Mouse (Mus musculus): ENCODE measurements around the gene Gpr173. TPM values are rescaled to one million over a fixed set of nuclear protein-coding genes. Genes with fewer than 3 reads are reported as not detected.

Gene Gpr173
- polyA plus RNA-seq, 1 experiment = not detected

DNA sequence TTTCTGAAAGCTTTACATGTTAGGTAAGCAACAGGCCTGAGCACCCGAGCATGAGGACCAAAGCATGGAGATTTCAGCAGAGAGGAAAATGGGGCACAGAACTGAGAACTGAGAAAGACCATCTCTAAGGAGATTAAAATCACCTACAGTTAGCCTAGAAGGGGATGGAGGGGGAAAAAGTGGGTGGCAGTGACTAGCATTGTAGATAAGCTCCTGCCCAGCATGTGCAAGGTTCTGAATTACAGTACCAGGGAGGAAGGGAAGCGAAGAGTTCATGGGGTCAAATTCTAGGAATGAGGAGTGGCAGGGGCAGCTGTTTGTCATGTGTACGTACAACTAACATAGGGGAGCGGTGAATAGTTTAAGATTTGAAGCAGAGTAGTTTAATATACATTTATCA is 48.0 kb downstream of the Gpr173 start:
- Histone ChIP-seq H3K4me1 (ENCODE audit: control insufficient read depth) (peaks cover 6% of the 10 kb centered on the region), H3K9me3 (ENCODE audit: control insufficient read depth, low read length) (no peaks in the 10 kb centered on the region), H3K4me3 (replicated peaks) (no peak overlapping the region), H3K36me3 (ENCODE audit: control insufficient read depth) (peaks cover 5% of the 10 kb centered on the region), H3K27me3 (ENCODE audit: control insufficient read depth) (no peaks in the 10 kb centered on the region)
- no peak for TF ChIP-seq TAL1 (IDR thresholded peaks at IDR 0.05; ENCODE audit: low read length)
- no peak for TF ChIP-seq GATA1 (IDR thresholded peaks at IDR 0.05; ENCODE audit: low read length)

DNA sequence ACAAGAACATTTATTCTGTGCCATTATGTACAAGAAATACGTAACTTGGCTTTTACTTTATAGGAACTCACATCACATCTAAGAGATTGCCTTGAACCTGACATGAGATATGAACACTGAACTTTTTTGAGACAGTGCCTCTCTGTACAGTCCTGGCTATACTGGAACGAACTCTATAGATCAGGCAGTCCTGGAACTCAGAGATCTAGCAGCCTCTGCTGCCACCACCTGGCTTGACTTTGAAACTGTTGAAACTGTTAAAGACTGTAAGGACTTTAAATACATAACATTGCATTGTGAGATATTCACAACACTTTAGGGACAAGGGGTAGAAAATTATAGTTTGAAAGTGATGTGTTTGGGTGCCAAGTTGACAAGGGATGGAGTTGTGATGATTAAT is 60.6 kb downstream of the Gpr173 start:
- no peak overlapping the region for H3K4me3 ChIP-seq (replicated peaks)
- H3K9me3 ChIP-seq (ENCODE audit: control insufficient read depth, low read length) = no peaks in the 10 kb centered on the region
- TF ChIP-seq GATA1 (IDR thresholded peaks at IDR 0.05; ENCODE audit: low read length) (no peak), TAL1 (IDR thresholded peaks at IDR 0.05; ENCODE audit: low read length) (no peak)
- peaks cover 40% of the 10 kb centered on the region for H3K4me1 ChIP-seq (ENCODE audit: control insufficient read depth)
- H3K36me3 ChIP-seq (ENCODE audit: control insufficient read depth) = peaks cover 3% of the 10 kb centered on the region
- no peaks in the 10 kb centered on the region for H3K27me3 ChIP-seq (ENCODE audit: control insufficient read depth)

DNA sequence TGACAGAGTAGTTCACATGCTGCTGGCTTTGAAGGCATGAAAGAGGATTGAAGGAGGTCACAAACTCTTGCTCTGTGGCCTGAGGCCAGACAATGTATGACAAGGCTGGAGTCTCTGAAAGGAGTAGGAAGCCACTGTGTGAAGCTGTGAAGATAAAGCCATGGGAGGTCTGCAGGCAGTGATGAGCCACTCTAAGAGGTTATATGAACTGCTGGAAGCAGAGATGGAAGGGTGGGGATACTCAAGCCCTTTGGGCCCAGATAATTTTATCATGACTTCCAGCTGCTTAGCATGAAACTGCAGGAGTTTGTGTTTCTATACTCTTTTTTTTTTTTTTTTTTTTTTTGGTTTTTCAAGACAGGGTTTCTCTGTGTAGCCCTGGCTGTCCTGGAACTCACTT is 61.1 kb downstream of the Gpr173 start:
- TF ChIP-seq GATA1 (IDR thresholded peaks at IDR 0.05; ENCODE audit: low read length) (peak; percentile 76), TAL1 (IDR thresholded peaks at IDR 0.05; ENCODE audit: low read length) (peak; percentile 79)
- Histone ChIP-seq H3K27me3 (ENCODE audit: control insufficient read depth) (no peaks in the 10 kb centered on the region), H3K36me3 (ENCODE audit: control insufficient read depth) (peaks cover 3% of the 10 kb centered on the region)

DNA sequence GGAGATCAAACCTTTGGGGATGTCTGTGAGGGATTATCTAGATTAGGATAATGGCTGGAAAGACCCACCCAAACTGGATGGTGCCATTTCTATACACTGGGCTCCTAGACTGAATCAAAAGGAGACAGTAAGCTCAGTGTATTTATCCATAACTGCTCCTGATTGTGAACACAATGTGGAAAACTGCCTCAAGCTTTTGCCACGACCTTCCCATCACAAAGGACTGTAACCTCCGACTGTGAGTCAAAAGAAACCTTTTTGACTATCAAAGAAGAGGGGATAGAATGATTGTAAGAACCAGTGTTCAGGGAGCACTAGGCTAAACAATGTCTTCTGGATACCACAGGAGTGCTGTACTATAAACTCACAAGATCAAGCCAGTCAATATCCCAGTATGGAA is 62.3 kb downstream of the Gpr173 start:
- no peak for TF ChIP-seq GATA1 (IDR thresholded peaks at IDR 0.05; ENCODE audit: low read length)
- no peak for TF ChIP-seq TAL1 (IDR thresholded peaks at IDR 0.05; ENCODE audit: low read length)
- Histone ChIP-seq H3K4me1 (ENCODE audit: control insufficient read depth) (peaks cover 40% of the 10 kb centered on the region), H3K27me3 (ENCODE audit: control insufficient read depth) (peaks cover 2% of the 10 kb centered on the region; the same call in 1 of the 2 replicates), H3K9me3 (ENCODE audit: control insufficient read depth, low read length) (no peaks in the 10 kb centered on the region), H3K36me3 (ENCODE audit: control insufficient read depth) (peaks cover 3% of the 10 kb centered on the region), H3K4me3 (replicated peaks) (no peak overlapping the region)

More for the DNA sequence above, 61.1 kb downstream of the Gpr173 start:
- Histone ChIP-seq H3K4me3 (replicated peaks) (no peak overlapping the region), H3K9me3 (ENCODE audit: control insufficient read depth, low read length) (no peaks in the 10 kb centered on the region), H3K4me1 (ENCODE audit: control insufficient read depth) (peaks cover 40% of the 10 kb centered on the region)

Other genes starting within 250 kb of the Gpr173 start
- gene Iqsec2, start 224.4 kb downstream of the Gpr173 start, polyA plus RNA-seq (2012) = 0.01 and 0.05 TPM in 2 replicates
- 13.9 and 17.9 TPM in 2 replicates for gene Kdm5c, start 135.7 kb downstream of the Gpr173 start, polyA plus RNA-seq (2012)
- gene Kantr, start 41.2 kb downstream of the Gpr173 start, polyA plus RNA-seq (2012) = 0.01 TPM in 1 of 2 replicates, not detected in the other
- 0.21 and 0.28 TPM in 2 replicates for gene Tspyl2, start 26.3 kb downstream of the Gpr173 start, polyA plus RNA-seq (2012)
- gene Cldn34a, start 194.6 kb upstream of the Gpr173 start, polyA plus RNA-seq (2012) = not detected in 2 replicates